Mouse (Mus musculus) cerebral cortex, adult 2 months (tissue): ENCODE data around the gene R3hdm2.

Experiments
- WGBS: fragments of 180-500 bp; shearing (Covaris S2); methylation state at CpG from one replicate; pipeline ENCODE4 v1.1.7; 2018; 5-methylcytosine and 5-hydroxymethylcytosine counted together

R3hdm2 gene

DNA sequence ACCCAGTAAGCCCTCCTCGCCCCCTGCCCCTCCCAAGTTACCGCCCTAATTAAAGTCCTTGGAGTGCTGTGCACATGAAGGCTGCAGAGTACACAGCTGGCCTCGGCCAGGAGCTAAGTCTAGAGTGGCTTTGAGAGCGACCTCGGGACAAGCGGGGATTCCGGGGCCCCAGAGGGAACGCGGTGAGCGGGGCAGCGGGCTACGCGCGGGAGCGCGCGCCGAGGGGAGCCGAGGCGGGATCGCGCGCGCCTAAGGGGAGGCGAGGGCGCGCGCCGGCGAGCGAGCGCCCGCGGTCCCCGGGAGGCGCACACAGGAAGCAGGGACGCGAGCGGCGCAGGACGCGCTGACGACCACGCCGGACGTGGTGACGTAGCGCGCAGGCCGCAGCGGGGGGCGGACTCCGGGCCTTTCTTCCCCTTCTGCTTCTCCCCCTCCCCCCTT lies at the start of gene R3hdm2:
Gene R3hdm2 (plus strand): TSS at position 77 of the 441 bp plus-strand sequence.
- WGBS: under 1% methylated on average over 52 of the region's 53 CpGs

DNA sequence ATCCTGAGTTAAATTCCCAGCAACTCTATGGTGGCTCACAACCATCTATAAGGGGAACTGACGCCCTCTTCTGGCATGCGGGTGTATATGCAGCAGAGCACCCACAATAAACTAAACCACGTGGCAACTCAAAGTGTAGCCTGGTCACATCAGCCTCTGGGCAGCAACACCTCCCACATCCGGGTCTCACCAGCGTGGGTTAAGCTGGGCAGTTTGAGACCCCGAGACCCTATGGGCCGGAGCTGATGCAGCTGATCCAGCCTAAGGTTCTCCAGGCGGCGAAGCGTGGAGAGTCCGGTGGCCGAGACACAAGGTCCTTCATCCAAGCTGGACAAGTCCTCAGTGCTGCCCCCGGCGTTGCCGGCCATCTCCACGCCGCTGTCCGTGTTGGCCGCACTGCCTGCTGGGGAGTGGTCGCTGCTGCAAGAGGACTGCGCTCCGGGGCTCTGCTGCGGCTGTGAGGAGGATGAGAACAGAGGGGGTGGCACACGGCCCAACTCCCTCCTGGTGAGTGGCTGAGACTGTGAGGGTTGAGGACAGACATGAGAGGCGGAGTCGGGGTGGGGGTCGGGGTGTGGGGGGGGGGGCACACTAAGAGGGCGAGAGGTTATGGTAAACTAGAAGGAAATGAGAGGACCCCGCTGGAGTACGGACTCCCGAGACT lies 47.8 kb upstream of the R3hdm2 start:
- WGBS: 24% methylated on average over 31 of the region's 31 CpGs

- 67% methylated on average over 5 of the region's 5 CpGs for WGBS
These were observed 47.0 kb upstream of the R3hdm2 start for GRCm38 (mm10) chr10:127333152-127333551.

DNA sequence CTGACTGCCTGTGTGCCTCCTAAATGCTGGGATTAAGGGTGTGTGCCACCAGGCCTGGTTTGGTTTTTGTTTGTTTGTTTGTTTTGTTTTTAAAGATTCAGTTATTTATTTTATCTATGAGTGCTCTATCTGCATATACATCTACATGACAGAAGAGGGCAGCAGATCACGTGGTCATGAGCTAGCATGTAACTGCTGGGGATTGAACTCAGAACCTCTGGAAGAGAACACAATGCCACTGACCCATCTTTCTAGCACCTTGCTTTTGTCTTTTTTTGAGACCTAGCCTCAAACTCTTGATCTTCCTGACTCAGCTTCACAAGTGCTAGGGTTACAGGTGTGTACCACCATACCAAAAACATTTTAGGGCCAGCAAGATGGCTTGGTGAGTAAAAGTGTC lies 44.9 kb upstream of the R3hdm2 start:
- 62% methylated on average over 1 of the region's 1 CpGs for WGBS

GRCm38 (mm10) chr10:127336952-127337351 lies 43.2 kb upstream of the R3hdm2 start:
- 72% methylated on average over 5 of the region's 5 CpGs for WGBS

- WGBS: 89% methylated on average over 6 of the region's 6 CpGs
These were observed 42.5 kb upstream of the R3hdm2 start for GRCm38 (mm10) chr10:127337536-127338099.

GRCm38 (mm10) chr10:127338930-127339682 lies 41.0 kb upstream of the R3hdm2 start:
- 2% methylated on average over 31 of the region's 31 CpGs for WGBS

- WGBS: 2% methylated on average over 42 of the region's 42 CpGs
These were observed 40.2 kb upstream of the R3hdm2 start for GRCm38 (mm10) chr10:127339683-127340576.

GRCm38 (mm10) chr10:127340577-127341359 lies 39.4 kb upstream of the R3hdm2 start:
- WGBS: 10% methylated on average over 27 of the region's 27 CpGs

GRCm38 (mm10) chr10:127341360-127341690 lies 38.8 kb upstream of the R3hdm2 start:
- 0% methylated on average over 9 of the region's 11 CpGs for WGBS

DNA sequence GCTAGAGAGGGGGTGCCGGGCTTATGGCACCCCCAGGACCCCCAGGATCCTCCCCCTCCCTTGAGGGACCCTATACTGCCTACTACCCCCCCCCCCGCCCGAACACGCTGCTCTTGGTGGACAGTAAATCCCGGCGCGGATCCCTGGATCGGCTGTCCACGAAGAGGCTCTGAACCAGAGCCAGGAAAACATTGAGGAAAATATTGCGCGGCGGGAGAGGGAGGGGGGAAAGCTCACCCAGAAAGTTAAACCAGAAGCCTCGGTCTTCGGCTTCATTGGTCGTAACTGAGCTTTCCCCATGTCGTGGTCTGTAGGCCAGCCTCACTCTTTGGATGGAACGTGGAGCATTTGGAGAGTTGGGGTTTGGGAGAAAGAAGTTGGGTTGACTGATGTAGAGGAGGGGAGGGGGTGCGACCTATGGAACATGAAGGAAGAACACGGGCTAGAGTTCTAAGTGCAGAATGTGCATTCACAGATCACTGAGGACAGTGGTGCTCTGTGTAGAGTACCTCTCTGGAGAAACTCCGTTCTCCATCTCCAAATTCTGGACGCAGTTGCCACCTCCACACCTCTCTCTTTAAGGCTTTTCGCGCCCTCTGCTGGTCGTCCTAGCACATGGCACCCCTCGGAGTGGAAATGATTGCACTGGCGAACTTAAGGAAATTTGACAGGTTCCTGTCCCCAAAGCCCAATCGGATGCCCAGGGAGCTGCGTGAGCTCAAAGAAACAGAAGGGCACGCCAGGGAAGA lies 38.1 kb upstream of the R3hdm2 start, which contains the start of gene Gli1:
Gene Gli1 (minus strand): TSS at position 84 of the 749 bp plus-strand sequence.
- 2% methylated on average over 29 of the region's 29 CpGs for WGBS

DNA sequence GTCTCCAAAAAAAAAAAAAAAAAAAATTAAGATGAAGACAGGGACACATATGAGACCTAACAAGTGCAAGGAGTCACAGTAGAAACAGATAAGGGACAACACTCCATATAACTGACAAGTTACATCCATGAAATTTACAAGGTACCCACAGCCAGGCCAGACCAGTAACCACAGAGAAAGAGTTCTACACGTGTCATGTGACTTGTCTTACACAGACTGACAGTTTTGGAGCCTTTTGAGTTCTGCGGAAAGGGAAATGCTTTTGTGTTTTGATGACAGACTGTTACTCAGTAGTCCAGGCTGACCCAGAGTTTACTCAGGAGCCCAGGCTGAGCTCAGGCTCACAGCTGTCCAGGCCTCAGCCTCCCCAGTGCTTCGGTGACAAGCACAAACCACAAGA lies 37.1 kb upstream of the R3hdm2 start:
- 80% methylated on average over 3 of the region's 3 CpGs for WGBS

GRCm38 (mm10) chr10:127346173-127346572 lies 34.0 kb upstream of the R3hdm2 start:
- 85% methylated on average over 3 of the region's 3 CpGs for WGBS

GRCm38 (mm10) chr10:127348957-127349356 lies 31.2 kb upstream of the R3hdm2 start:
- 68% methylated on average over 4 of the region's 4 CpGs for WGBS

DNA sequence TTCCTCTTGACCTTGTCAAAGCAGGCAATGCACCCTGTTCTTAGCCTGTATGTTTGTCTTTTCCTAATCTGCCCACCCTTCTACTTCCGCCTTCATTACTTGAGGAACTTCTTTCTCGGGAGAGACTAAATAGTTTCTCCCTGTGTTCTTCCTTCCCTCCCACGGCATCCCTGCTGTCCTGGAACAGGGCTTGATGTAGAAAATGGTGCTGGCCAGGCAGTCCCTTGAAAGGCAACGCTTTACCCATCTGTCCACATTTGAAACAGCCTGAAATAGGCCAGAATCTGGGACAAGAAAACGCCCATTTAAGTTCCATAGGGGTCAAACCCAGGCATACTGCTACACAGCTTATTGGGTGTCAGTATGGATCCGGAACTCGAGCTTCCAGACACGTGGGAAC lies 30.3 kb upstream of the R3hdm2 start:
- WGBS: 53% methylated on average over 8 of the region's 8 CpGs

GRCm38 (mm10) chr10:127350594-127351284 lies 29.4 kb upstream of the R3hdm2 start:
- WGBS: 13% methylated on average over 24 of the region's 24 CpGs

- WGBS: 74% methylated on average over 8 of the region's 8 CpGs
These were observed 28.9 kb upstream of the R3hdm2 start for GRCm38 (mm10) chr10:127351285-127351595.

GRCm38 (mm10) chr10:127351719-127352118 lies 28.4 kb upstream of the R3hdm2 start:
- WGBS: 77% methylated on average over 8 of the region's 8 CpGs

- 89% methylated on average over 9 of the region's 9 CpGs for WGBS
These were observed 27.9 kb upstream of the R3hdm2 start for GRCm38 (mm10) chr10:127352187-127352586.

- WGBS: 92% methylated on average over 11 of the region's 11 CpGs
These were observed 27.4 kb upstream of the R3hdm2 start for GRCm38 (mm10) chr10:127352766-127353165.
